Mouse (Mus musculus): Measurements from ENCODE around the gene Wnt5b.
A peak's percentile ranks its signal among the peaks of the same experiment; 100 is the strongest.
"Not testable (repeated sequence)": the region's sequence is repeated elsewhere in the genome, so short reads cannot be mapped to it uniquely, and the experiment has no call there.

Wnt5b gene

GRCm38 (mm10) chr6:119482958-119483600 is 61.1 kb downstream of the Wnt5b start:
- DNase-seq (ENCODE audit: low spot score), result no peak

- not testable (repeated sequence) for DNase-seq (ENCODE audit: low spot score)
These were observed 62.3 kb downstream of the Wnt5b start for GRCm38 (mm10) chr6:119481741-119482390.

GRCm38 (mm10) chr6:119480706-119481331 is 63.3 kb downstream of the Wnt5b start:
- DNase-seq (ENCODE audit: low spot score), result no peak

- no peak for DNase-seq (ENCODE audit: low spot score)
These were observed 64.1 kb downstream of the Wnt5b start for GRCm38 (mm10) chr6:119479876-119480705.

- no peak for DNase-seq (ENCODE audit: low spot score)
These were observed 64.7 kb downstream of the Wnt5b start, which contains the start of gene Fbxl14 for GRCm38 (mm10) chr6:119479343-119479875. Fbxl14 (plus strand) TSS chr6:119479668.

GRCm38 (mm10) chr6:119478560-119479342 is 65.4 kb downstream of the Wnt5b start:
- DNase-seq (ENCODE audit: low spot score), result peak; percentile 80

GRCm38 (mm10) chr6:119477686-119478310 is 66.3 kb downstream of the Wnt5b start:
- DNase-seq (ENCODE audit: low spot score), result no peak

GRCm38 (mm10) chr6:119475988-119476387 is 68.2 kb downstream of the Wnt5b start:
- no peak for DNase-seq (ENCODE audit: low spot score)

GRCm38 (mm10) chr6:119473992-119474391 is 70.2 kb downstream of the Wnt5b start:
- DNase-seq (ENCODE audit: low spot score), result no peak

GRCm38 (mm10) chr6:119473446-119473845 is 70.7 kb downstream of the Wnt5b start:
- DNase-seq (ENCODE audit: low spot score), result no peak

- DNase-seq (ENCODE audit: low spot score), result no peak
These were observed 71.4 kb downstream of the Wnt5b start for GRCm38 (mm10) chr6:119472705-119473104.

- no peak for DNase-seq (ENCODE audit: low spot score)
These were observed 72.0 kb downstream of the Wnt5b start for GRCm38 (mm10) chr6:119472135-119472534.

GRCm38 (mm10) chr6:119470777-119471176 is 73.4 kb downstream of the Wnt5b start:
- DNase-seq (ENCODE audit: low spot score), result no peak

- no peak for DNase-seq (ENCODE audit: low spot score)
These were observed 76.4 kb downstream of the Wnt5b start for GRCm38 (mm10) chr6:119467785-119468059.

- no peak for DNase-seq (ENCODE audit: low spot score)
These were observed 77.0 kb downstream of the Wnt5b start for GRCm38 (mm10) chr6:119466921-119467784.

GRCm38 (mm10) chr6:119466161-119466560 is 78.0 kb downstream of the Wnt5b start:
- DNase-seq (ENCODE audit: low spot score), result no peak

GRCm38 (mm10) chr6:119460391-119460790 is 83.8 kb downstream of the Wnt5b start:
- no peak for DNase-seq (ENCODE audit: low spot score)

- no peak for DNase-seq (ENCODE audit: low spot score)
These were observed 85.1 kb downstream of the Wnt5b start for GRCm38 (mm10) chr6:119459041-119459440.

- no peak for DNase-seq (ENCODE audit: low spot score)
These were observed 86.0 kb downstream of the Wnt5b start for GRCm38 (mm10) chr6:119458166-119458565.

GRCm38 (mm10) chr6:119451981-119452499 is 92.1 kb downstream of the Wnt5b start:
- no peak for DNase-seq (ENCODE audit: low spot score)

Measured in ovary, postnatal 14 days (tissue).